Mouse (Mus musculus): ENCODE data around the gene Ect2. TPM values are rescaled to one million over a fixed set of nuclear protein-coding genes. Genes with fewer than 3 reads are reported as not detected.

The Ect2 gene
- total and polyA plus RNA-seq, 3 experiments = 29.9 to 38.9 (median 36.7) TPM

- H3K4me2 ChIP-seq (ENCODE audit: insufficient read depth, low read depth, poor library complexity, severe bottlenecking) = no peak overlapping the region
- H3K27ac ChIP-seq (ENCODE audit: insufficient read depth, low read depth) = no peak overlapping the region
- TF ChIP-seq SMC3 (IDR thresholded peaks at IDR 0.05; ENCODE audit: low read depth, low read length) = no peak
- TF ChIP-seq CTCF (conservative IDR thresholded peaks at IDR 0.05 in 1 of 2, IDR thresholded peaks at IDR 0.05 in 1 of 2; ENCODE audit: low read depth in 2 of 2, low read length in 2 of 2) = no peak
- TF ChIP-seq MEF2A (IDR thresholded peaks at IDR 0.05; ENCODE audit: borderline replicate concordance, low read depth, low read length) = no peak
- TF ChIP-seq MXI1 (IDR thresholded peaks at IDR 0.05; ENCODE audit: low read depth, low read length) = no peak
- TF ChIP-seq ZC3H11A (IDR thresholded peaks at IDR 0.05; ENCODE audit: low read depth, low read length) = no peak
- TF ChIP-seq MYC (IDR thresholded peaks at IDR 0.05; ENCODE audit: low read depth, low read length) = no peak
- no peak for TF ChIP-seq ZKSCAN1 (IDR thresholded peaks at IDR 0.05; ENCODE audit: borderline replicate concordance, low read depth, low read length)
- no peak for TF ChIP-seq MAX (IDR thresholded peaks at IDR 0.05; ENCODE audit: low read length)
- TF ChIP-seq IRF4 (IDR thresholded peaks at IDR 0.05; ENCODE audit: low read depth, low read length) = no peak
- no peak for TF ChIP-seq CHD2 (IDR thresholded peaks at IDR 0.05; ENCODE audit: low read length)
- no peak for TF ChIP-seq PAX5 (IDR thresholded peaks at IDR 0.05; ENCODE audit: low read length)
- TF ChIP-seq POLR2AphosphoS2 (IDR thresholded peaks at IDR 0.05; ENCODE audit: low read depth, low read length) = no peak
- TF ChIP-seq RAD21 (IDR thresholded peaks at IDR 0.05; ENCODE audit: low read depth, low read length) = no peak
- no peak for TF ChIP-seq JUN (IDR thresholded peaks at IDR 0.05; ENCODE audit: insufficient read depth, low read depth, low read length)
- TF ChIP-seq JUND (conservative IDR thresholded peaks at IDR 0.05; ENCODE audit: low read depth, low read length) = no peak
- H3K9ac ChIP-seq (ENCODE audit: insufficient read depth, low read depth) = no peak overlapping the region
- in situ Hi-C loops (cut with MboI; ENCODE audit: low pct_ligation_motif_present, low pct_unique_long_range_greater_than_20kb, low sequenced_read_pairs) = no loop called here
- DNase-seq (ENCODE audit: extremely low read depth) = no peak
- H3K9me3 ChIP-seq (replicated peaks; ENCODE audit: low read length) = no peaks in the 10 kb centered on the region
- no peaks in the 10 kb centered on the region for H3K79me2 ChIP-seq (replicated peaks; ENCODE audit: control insufficient read depth, extremely low read depth, insufficient read depth, poor library complexity, severe bottlenecking)
- H3K27me3 ChIP-seq (replicated peaks) = no peaks in the 10 kb centered on the region
- no peak overlapping the region for H3K4me3 ChIP-seq (replicated peaks in 1 of 3; ENCODE audit: low read depth in 2 of 3, low read length in 2 of 3, poor library complexity in 1 of 3)
- H3K36me3 ChIP-seq (replicated peaks in 1 of 2; ENCODE audit: control insufficient read depth in 1 of 2, insufficient read depth in 1 of 2, low read length in 1 of 2) = no peaks in the 10 kb centered on the region
- peaks cover 6 to 11% of the 10 kb centered on the region in 2 experiments for H3K4me1 ChIP-seq (ENCODE audit: control insufficient read depth in 1 of 2, insufficient read depth in 2 of 2)
- dilution Hi-C loops (cut with MboI; ENCODE audit: extremely low pct_ligation_motif_present, extremely low pct_unique_long_range_greater_than_20kb, low sequenced_read_pairs) = no loop called here
Measured at GRCm38 (mm10) chr3:27158910-27159309, 5.2 kb upstream of the Ect2 start.

- dilution Hi-C loops (cut with MboI; ENCODE audit: extremely low pct_ligation_motif_present, extremely low pct_unique_long_range_greater_than_20kb, low sequenced_read_pairs) (no loop called here), in situ Hi-C loops (cut with MboI; ENCODE audit: low pct_ligation_motif_present, low pct_unique_long_range_greater_than_20kb, low sequenced_read_pairs) (no loop called here)
- peaks cover 17% of the 10 kb centered on the region for H3K79me2 ChIP-seq (replicated peaks; ENCODE audit: control insufficient read depth, extremely low read depth, insufficient read depth, poor library complexity, severe bottlenecking)
- H3K9me3 ChIP-seq (replicated peaks; ENCODE audit: low read length) = no peaks in the 10 kb centered on the region
- H3K27ac ChIP-seq (ENCODE audit: insufficient read depth, low read depth) = no peak overlapping the region
- H3K36me3 ChIP-seq (replicated peaks in 1 of 2; ENCODE audit: control insufficient read depth in 1 of 2, insufficient read depth in 1 of 2, low read length in 1 of 2) = peaks cover 0 to under 1% of the 10 kb centered on the region in 2 experiments
- no peak for DNase-seq (ENCODE audit: extremely low read depth)
- H3K9ac ChIP-seq (ENCODE audit: insufficient read depth, low read depth) = no peak overlapping the region
- H3K27me3 ChIP-seq (replicated peaks) = no peaks in the 10 kb centered on the region
- no peak overlapping the region for H3K4me2 ChIP-seq (ENCODE audit: insufficient read depth, low read depth, poor library complexity, severe bottlenecking)
- H3K4me1 ChIP-seq (ENCODE audit: control insufficient read depth in 1 of 2, insufficient read depth in 2 of 2) = peaks cover 6 to 19% of the 10 kb centered on the region in 2 experiments
- H3K4me3 ChIP-seq (replicated peaks in 1 of 3; ENCODE audit: low read depth in 2 of 3, low read length in 2 of 3, poor library complexity in 1 of 3) = no peak overlapping the region
- TF ChIP-seq POLR2AphosphoS2 (IDR thresholded peaks at IDR 0.05; ENCODE audit: low read depth, low read length) = no peak
- TF ChIP-seq RAD21 (IDR thresholded peaks at IDR 0.05; ENCODE audit: low read depth, low read length) = no peak
- TF ChIP-seq JUND (conservative IDR thresholded peaks at IDR 0.05; ENCODE audit: low read depth, low read length) = no peak
- no peak for TF ChIP-seq EP300 (IDR thresholded peaks at IDR 0.05; ENCODE audit: low read length)
- TF ChIP-seq TBP (conservative IDR thresholded peaks at IDR 0.05; ENCODE audit: low read depth, low read length) = no peak
- no peak for TF ChIP-seq IRF4 (IDR thresholded peaks at IDR 0.05; ENCODE audit: low read depth, low read length)
- TF ChIP-seq E2F4 (IDR thresholded peaks at IDR 0.05; ENCODE audit: insufficient replicate concordance, low read depth, low read length) = no peak
- TF ChIP-seq NELFE (IDR thresholded peaks at IDR 0.05; ENCODE audit: low read depth, low read length) = no peak
Measured at GRCm38 (mm10) chr3:27156594-27156949, 2.9 kb upstream of the Ect2 start.

Measured in CH12.LX (cell line).